Mouse (Mus musculus) thymus, postnatal 10 days (tissue): ENCODE data around the gene Slc8a1.

ENCODE experiments used
- DNase-seq, 2 experiments: peaks; one replicate each; pipeline ENCODE4 v3.0.0; 2021; ENCODE audit warnings: low spot score in 2 of 2

Slc8a1 gene

GRCm38 (mm10) chr17:81554052-81554734 lies 184.0 kb downstream of the Slc8a1 start:
- no peak for DNase-seq

GRCm38 (mm10) chr17:81551856-81552635 lies 186.1 kb downstream of the Slc8a1 start:
- DNase-seq = no peak

GRCm38 (mm10) chr17:81550864-81551263 lies 187.3 kb downstream of the Slc8a1 start:
- DNase-seq = no peak

GRCm38 (mm10) chr17:81548016-81548415 lies 190.2 kb downstream of the Slc8a1 start:
- no peak for DNase-seq

- no peak for DNase-seq
Measured at GRCm38 (mm10) chr17:81546525-81546924, 191.7 kb downstream of the Slc8a1 start.

GRCm38 (mm10) chr17:81546012-81546411 lies 192.2 kb downstream of the Slc8a1 start:
- DNase-seq = no peak

- DNase-seq = no peak
Measured at GRCm38 (mm10) chr17:81544926-81545325, 193.3 kb downstream of the Slc8a1 start.

- DNase-seq = no peak
Measured at GRCm38 (mm10) chr17:81542313-81543185, 195.6 kb downstream of the Slc8a1 start.

- no peak for DNase-seq
Measured at GRCm38 (mm10) chr17:81538163-81539160, 199.7 kb downstream of the Slc8a1 start.

- DNase-seq = no peak
Measured at GRCm38 (mm10) chr17:81536093-81536492, 202.1 kb downstream of the Slc8a1 start.

GRCm38 (mm10) chr17:81529849-81530248 lies 208.3 kb downstream of the Slc8a1 start:
- no peak for DNase-seq

- no peak for DNase-seq
Measured at GRCm38 (mm10) chr17:81528940-81529339, 209.2 kb downstream of the Slc8a1 start.

GRCm38 (mm10) chr17:81526463-81526862 lies 211.7 kb downstream of the Slc8a1 start:
- no peak for DNase-seq

- DNase-seq = no peak
Measured at GRCm38 (mm10) chr17:81524826-81525225, 213.4 kb downstream of the Slc8a1 start.

GRCm38 (mm10) chr17:81523943-81524342 lies 214.2 kb downstream of the Slc8a1 start:
- no peak for DNase-seq

GRCm38 (mm10) chr17:81518316-81519025 lies 219.7 kb downstream of the Slc8a1 start:
- DNase-seq = no peak

- DNase-seq = no peak
Measured at GRCm38 (mm10) chr17:81516155-81516554, 222.0 kb downstream of the Slc8a1 start.

GRCm38 (mm10) chr17:81514022-81514421 lies 224.2 kb downstream of the Slc8a1 start:
- DNase-seq = no peak

- no peak for DNase-seq
Measured at GRCm38 (mm10) chr17:81513368-81513958, 224.7 kb downstream of the Slc8a1 start.

GRCm38 (mm10) chr17:81505162-81505685 lies 233.0 kb downstream of the Slc8a1 start:
- DNase-seq = no peak
